8 mouse cellular contexts compared by ENCODE assay signal in genomic region chr7:118740532-118741338, GRCm38 (mm10). TPM values are rescaled to one million over a fixed set of nuclear protein-coding genes. Genes with fewer than 3 reads are reported as not detected.
DNase-seq lines count a peak whose midpoint lies in the region; ATAC-seq lines count a peak whose summit lies in the region.

No protein-coding gene starts in this region.

- peak overlapping the region; percentile 92 for H3K27ac ChIP-seq in hindbrain, embryonic 15.5 days (replicated peaks)

- peak overlapping the region; percentile 58 for H3K4me2 ChIP-seq in hindbrain, embryonic 15.5 days

- peak; percentile 94 for ATAC-seq in hindbrain, embryonic 15.5 days (ENCODE audit: low FRiP score, low read depth)

- no peaks in the 10 kb centered on the region for H3K27me3 ChIP-seq in hindbrain, embryonic 15.5 days

- peaks cover 14% of the 10 kb centered on the region for H3K4me1 ChIP-seq in hindbrain, embryonic 15.5 days (replicated peaks)

- no peaks in the 10 kb centered on the region for H3K9me3 ChIP-seq in hindbrain, embryonic 15.5 days

- H3K9ac ChIP-seq in hindbrain, embryonic 15.5 days = peak overlapping the region; percentile 74

- H3K4me3 ChIP-seq in hindbrain, embryonic 15.5 days = peak overlapping the region; percentile 72

- DNase-seq in T-cell, adult 2 months (ENCODE audit: low spot score) = peak; percentile 91
- peak; percentile 94 to 95 for DNase-seq in cerebellum, postnatal 36 days
- DNase-seq in frontal cortex, postnatal 36 days (ENCODE audit: low spot score in 2 of 2) = peak; percentile 94 to 95
- DNase-seq in left cerebral cortex, adult 11 months (ENCODE audit: low spot score) = peak; percentile 91
- DNase-seq in lung, postnatal 4 days = peak; percentile 96 to 98
- DNase-seq in retina, postnatal 7 days (ENCODE audit: low read depth, low spot score) = peak; percentile 96
- peak; percentile 80 for DNase-seq in urinary bladder, adult 2 months (ENCODE audit: low spot score)

- 3% methylated on average over 41 of the region's 41 CpGs for WGBS in hindbrain, embryonic 15.5 days

- peaks cover 21% of the 10 kb centered on the region for H3K36me3 ChIP-seq in hindbrain, embryonic 15.5 days

RNA-seq across cellular contexts. Expression of gene Vps35l, which starts 0.7 kb away (rescaled TPM):
- polyA plus RNA-seq in hindbrain, embryonic 15.5 days (2015; fragmentation: Nextera tagmentation; extraction: Ambion mirVana) = 92.4 and 94.4 TPM in 2 replicates
- 48.9 and 54.2 TPM in 2 replicates for polyA plus RNA-seq in urinary bladder, adult 2 months (2012; rRNA removed)

RNA-seq across cellular contexts. Expression of gene Ccp110, which starts 28.4 kb away (rescaled TPM):
- 26.2 and 27.0 TPM in 2 replicates for polyA plus RNA-seq in hindbrain, embryonic 15.5 days (2015; fragmentation: Nextera tagmentation; extraction: Ambion mirVana)
- 9.1 and 11.7 TPM in 2 replicates for polyA plus RNA-seq in urinary bladder, adult 2 months (2012; rRNA removed)

RNA-seq across cellular contexts. Expression of gene Gde1, which starts 35.2 kb away (rescaled TPM):
- polyA plus RNA-seq in hindbrain, embryonic 15.5 days (2015; fragmentation: Nextera tagmentation; extraction: Ambion mirVana) = 209 and 212 TPM in 2 replicates
- polyA plus RNA-seq in urinary bladder, adult 2 months (2012; rRNA removed) = 126 and 128 TPM in 2 replicates

Comparison
In these comparisons a context has a peak if more than half of its experiments do, and no peak if none do; other contexts are left out.
1. Peak in every context shown above with its lines: DNase-seq, ATAC-seq, H3K4me3 ChIP-seq and H3K27ac ChIP-seq.